Mouse (Mus musculus) heart, embryonic 12.5 days (tissue): ENCODE data around the gene Ptx3. TPM values are rescaled to one million over a fixed set of nuclear protein-coding genes. Genes with fewer than 3 reads are reported as not detected.

ENCODE experiments used
- ATAC-seq: fragments of 200-750 bp; cut with Nextera tagmentation; 2 replicates; pipeline ENCODE4 v1.8.0; 2017; ENCODE audit warnings: moderate TSS enrichment, moderate library complexity; ENCODE audit not compliant: insufficient number of reproducible peaks, low FRiP score
- H3K27ac ChIP-seq: fragments of 300-500 bp; sonication (generic); 2 replicates; pipeline ENCODE4 v1.5.1; 2016; ENCODE audit warnings: mild to moderate bottlenecking, moderate library complexity; ENCODE audit not compliant: poor library complexity, severe bottlenecking
- H3K27me3 ChIP-seq: fragments of 300-500 bp; sonication (generic); replicated peaks from 2 replicates; pipeline ENCODE4 v1.6.1; 2016; ENCODE audit warnings: mild to moderate bottlenecking, moderate library complexity
- H3K36me3 ChIP-seq: fragments of 300-500 bp; sonication (generic); 2 replicates; pipeline ENCODE4 v1.6.1; 2016; ENCODE audit warnings: mild to moderate bottlenecking, moderate library complexity
- H3K4me1 ChIP-seq: fragments of 300-500 bp; sonication (generic); replicated peaks from 2 replicates; pipeline ENCODE4 v1.6.1; 2016; ENCODE audit warnings: mild to moderate bottlenecking
- H3K4me2 ChIP-seq: fragments of 300-500 bp; sonication (generic); 2 replicates; pipeline ENCODE4 v1.6.1; 2016; ENCODE audit warnings: mild to moderate bottlenecking, moderate library complexity
- H3K4me3 ChIP-seq: fragments of 300-500 bp; sonication (generic); 2 replicates; pipeline ENCODE4 v1.5.1; 2016; ENCODE audit warnings: mild to moderate bottlenecking
- H3K9ac ChIP-seq: fragments of 300-500 bp; sonication (generic); 2 replicates; pipeline ENCODE4 v1.6.1; 2016; ENCODE audit warnings: mild to moderate bottlenecking, moderate library complexity
- H3K9me3 ChIP-seq: fragments of 300-500 bp; sonication (generic); replicated peaks from 2 replicates; pipeline ENCODE4 v1.6.1; 2016; ENCODE audit warnings: mild to moderate bottlenecking, moderate library complexity
- WGBS: fragments of 180-500 bp; shearing (Covaris S2); methylation state at CpG from one replicate; pipeline ENCODE4 v1.1.7; 2016; 5-methylcytosine and 5-hydroxymethylcytosine counted together
- polyA plus RNA-seq: library from polyadenylated mRNA; unstranded; fragments of >200 nt; fragmentation: Nextera tagmentation; extraction: Ambion mirVana; gene quantifications from 2 replicates; pipeline ENCODE4 v1.2.1, GENCODE M21; 2016

Ptx3 gene
- 8.1 and 8.6 TPM in 2 replicates for polyA plus RNA-seq

DNA sequence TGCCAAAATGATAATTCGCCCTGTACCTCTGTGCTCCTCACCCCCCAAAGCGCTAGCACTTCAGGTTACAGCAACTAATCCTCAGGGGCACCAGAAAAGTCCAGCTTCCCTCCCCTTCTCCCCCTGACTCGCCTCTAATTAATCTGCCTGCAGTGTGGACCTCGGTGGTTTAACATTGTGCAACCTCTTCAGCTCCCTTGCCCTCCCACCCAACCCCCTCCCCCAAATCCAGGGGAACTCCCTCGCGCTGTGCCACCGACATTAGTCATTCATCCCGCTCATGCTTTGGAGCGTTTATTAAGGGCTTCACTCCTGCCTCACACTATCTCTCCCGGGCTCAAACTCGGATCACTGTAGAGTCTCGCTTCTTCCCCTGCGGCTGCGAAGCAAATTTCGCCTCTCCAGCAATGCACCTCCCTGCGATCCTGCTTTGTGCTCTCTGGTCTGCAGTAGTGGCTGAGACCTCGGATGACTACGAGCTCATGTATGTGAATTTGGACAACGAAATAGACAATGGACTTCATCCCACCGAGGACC is at the start of gene Ptx3:
Gene Ptx3, plus strand, starts transcription at position 256 of the 537 bp plus-strand sequence.
- Histone ChIP-seq H3K9ac (peak within 1 kb of the TSS; percentile 81), H3K27me3 (no peaks in the 10 kb centered on the region), H3K27ac (peak within 1 kb of the TSS; percentile 74), H3K36me3 (no peaks in the 10 kb centered on the region), H3K9me3 (no peaks in the 10 kb centered on the region), H3K4me2 (peak within 1 kb of the TSS; percentile 86), H3K4me3 (peak within 1 kb of the TSS; percentile 62), H3K4me1 (0 out of 2 replicates have a peak, but pooled peaks cover 5% of the 10 kb centered on the region)
- WGBS: 4% methylated on average over 20 of the region's 20 CpGs
- no peak for ATAC-seq

DNA sequence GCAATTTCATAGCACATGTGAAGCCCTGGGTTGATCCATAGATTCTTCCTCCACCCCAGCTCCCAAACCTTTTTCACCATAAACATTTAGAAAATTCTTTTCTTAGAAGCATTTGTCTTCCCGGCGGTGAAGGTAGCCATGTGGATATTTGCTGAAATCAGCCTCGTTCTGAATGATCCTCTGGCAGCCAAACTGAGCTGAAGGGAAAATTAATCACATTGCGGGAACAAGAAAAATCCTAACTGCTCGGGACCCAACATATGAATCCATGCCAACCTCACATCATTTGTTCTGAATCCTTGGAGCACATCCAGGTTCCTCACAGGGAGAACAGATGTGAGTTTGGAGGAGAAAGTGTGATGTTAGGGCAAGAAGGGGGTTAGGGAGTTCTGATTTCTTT is 46.8 kb upstream of the Ptx3 start:
- Histone ChIP-seq H3K9me3 (no peaks in the 10 kb centered on the region), H3K4me1 (no peaks in the 10 kb centered on the region), H3K27ac (no peak overlapping the region), H3K4me2 (no peak overlapping the region), H3K36me3 (no peaks in the 10 kb centered on the region), H3K9ac (no peak overlapping the region), H3K4me3 (no peak overlapping the region), H3K27me3 (no peaks in the 10 kb centered on the region)
- ATAC-seq: no peak
- WGBS: 69% methylated on average over 5 of the region's 5 CpGs

DNA sequence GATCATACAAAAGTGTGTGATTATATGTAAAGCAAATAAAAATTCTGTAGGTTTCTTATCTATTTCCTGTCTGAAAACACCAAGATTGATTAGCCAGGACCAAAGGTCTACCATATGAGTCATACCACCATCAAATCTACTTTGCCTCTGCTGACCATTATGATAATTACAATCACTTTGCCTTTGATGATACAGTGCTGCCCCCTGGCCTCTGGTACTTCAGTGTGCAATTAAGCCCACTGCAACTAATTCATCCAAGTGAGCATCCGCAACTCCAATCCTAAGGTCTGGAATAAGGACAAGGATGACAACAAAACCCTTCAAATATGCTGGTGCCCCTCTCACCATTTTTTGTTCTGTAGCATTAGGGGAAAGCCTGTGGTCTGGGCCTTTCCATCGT is 40.1 kb upstream of the Ptx3 start:
- H3K27ac ChIP-seq: no peak overlapping the region
- 70% methylated on average over 2 of the region's 2 CpGs for WGBS
- H3K4me2 ChIP-seq: no peak overlapping the region
- ATAC-seq: no peak
- H3K4me1 ChIP-seq: no peaks in the 10 kb centered on the region
- no peak overlapping the region for H3K4me3 ChIP-seq
- H3K9me3 ChIP-seq: no peaks in the 10 kb centered on the region
- no peak overlapping the region for H3K9ac ChIP-seq
- no peaks in the 10 kb centered on the region for H3K27me3 ChIP-seq
- H3K36me3 ChIP-seq: no peaks in the 10 kb centered on the region

DNA sequence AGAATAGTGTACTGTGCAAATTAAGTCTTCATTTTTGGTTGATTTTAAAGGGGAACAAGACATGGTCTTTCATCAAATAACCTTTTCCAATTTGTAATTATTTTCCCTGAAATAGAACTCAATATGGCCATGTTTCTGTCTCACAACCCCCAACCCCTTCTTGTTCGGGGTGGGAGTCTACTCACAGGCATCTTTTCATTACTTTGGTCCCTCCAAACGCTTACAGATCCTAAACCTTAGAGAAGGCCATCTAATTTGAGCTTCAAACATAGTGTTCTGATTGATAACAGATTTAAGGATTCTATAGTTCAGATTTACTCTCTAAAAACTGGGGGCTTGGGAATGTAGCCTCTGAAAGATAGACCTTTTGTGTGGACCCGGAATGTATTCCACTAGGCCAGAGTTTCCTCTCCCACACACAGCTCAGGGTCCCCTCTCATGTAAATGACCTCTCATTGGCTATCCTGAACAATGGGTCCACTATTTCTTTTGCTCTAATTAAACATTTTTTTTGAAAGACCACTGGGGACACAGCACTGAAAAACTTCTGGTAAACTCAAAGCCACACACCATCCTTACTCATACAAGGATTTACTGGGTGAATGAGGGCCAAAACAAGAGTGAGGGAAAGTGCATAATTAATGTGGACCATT is 25.7 kb upstream of the Ptx3 start:
- Histone ChIP-seq H3K36me3 (no peaks in the 10 kb centered on the region), H3K27ac (no peak overlapping the region), H3K4me2 (no peak overlapping the region), H3K4me1 (no peaks in the 10 kb centered on the region), H3K4me3 (no peak overlapping the region), H3K9me3 (no peaks in the 10 kb centered on the region), H3K27me3 (no peaks in the 10 kb centered on the region), H3K9ac (no peak overlapping the region)
- 84% methylated on average over 3 of the region's 3 CpGs for WGBS
- no peak for ATAC-seq

DNA sequence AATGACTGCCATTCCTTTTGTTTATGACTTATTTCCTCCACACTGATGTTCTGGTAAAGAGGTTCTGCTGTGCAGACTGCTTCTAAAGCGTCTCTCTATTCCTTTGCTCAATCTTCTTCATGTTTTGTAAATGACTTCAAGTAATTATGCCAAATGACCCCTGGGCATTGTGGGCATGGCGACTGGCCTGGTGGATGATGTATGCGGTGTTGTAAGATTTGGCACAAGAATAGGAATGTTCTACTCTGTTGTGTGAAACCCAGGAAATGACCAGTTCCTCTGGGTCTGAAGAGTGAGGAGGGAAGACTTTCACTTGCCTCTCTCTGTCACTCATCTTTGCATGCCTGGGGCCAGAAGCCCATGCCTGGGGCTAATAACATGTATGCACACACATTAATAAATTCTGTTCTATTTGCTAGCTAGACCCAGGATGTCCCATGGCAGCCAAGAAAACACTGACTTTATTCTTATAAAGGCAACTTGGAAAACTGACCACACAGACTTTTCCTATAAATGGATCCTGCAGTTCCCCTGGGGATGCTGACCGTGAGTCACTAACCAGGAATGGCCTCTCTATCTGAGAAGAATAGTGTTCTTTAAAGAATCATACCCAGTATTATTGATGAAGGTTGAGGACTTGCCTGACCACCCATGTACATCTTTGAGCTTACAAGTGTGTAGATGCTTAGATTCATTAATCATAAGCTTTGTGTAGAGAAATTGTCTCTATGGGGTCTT is 10.7 kb upstream of the Ptx3 start:
- Histone ChIP-seq H3K4me1 (no peaks in the 10 kb centered on the region), H3K4me2 (no peak overlapping the region), H3K9ac (no peak overlapping the region), H3K36me3 (no peaks in the 10 kb centered on the region), H3K4me3 (no peak overlapping the region), H3K27me3 (no peaks in the 10 kb centered on the region), H3K9me3 (no peaks in the 10 kb centered on the region), H3K27ac (no peak overlapping the region)
- WGBS: 76% methylated on average over 4 of the region's 4 CpGs
- no peak for ATAC-seq

DNA sequence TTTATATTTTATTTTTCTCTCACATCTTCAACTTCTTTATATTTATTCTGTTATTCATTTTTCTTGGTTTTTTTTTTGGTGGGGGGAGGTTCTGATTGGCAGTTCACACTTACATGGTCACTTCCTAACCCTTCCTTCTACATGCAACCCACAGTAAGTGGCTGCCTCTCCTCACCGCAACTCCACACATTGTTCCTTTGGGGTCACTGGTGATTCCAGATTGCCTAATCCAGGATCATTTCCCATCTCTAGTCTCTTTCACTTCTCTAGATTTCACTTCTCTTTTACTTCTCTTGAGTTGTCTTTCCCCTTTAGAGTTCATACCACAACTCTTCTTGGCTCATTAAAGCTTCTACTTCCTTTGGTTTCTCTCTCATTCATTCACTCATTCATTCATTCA is 6.2 kb upstream of the Ptx3 start:
- Histone ChIP-seq H3K9me3 (no peaks in the 10 kb centered on the region), H3K27me3 (no peaks in the 10 kb centered on the region), H3K36me3 (no peaks in the 10 kb centered on the region), H3K9ac (no peak overlapping the region), H3K27ac (no peak overlapping the region), H3K4me2 (no peak overlapping the region), H3K4me1 (no peaks in the 10 kb centered on the region), H3K4me3 (no peak overlapping the region)
- WGBS: 89% methylated on average over 1 of the region's 1 CpGs
- no peak for ATAC-seq

DNA sequence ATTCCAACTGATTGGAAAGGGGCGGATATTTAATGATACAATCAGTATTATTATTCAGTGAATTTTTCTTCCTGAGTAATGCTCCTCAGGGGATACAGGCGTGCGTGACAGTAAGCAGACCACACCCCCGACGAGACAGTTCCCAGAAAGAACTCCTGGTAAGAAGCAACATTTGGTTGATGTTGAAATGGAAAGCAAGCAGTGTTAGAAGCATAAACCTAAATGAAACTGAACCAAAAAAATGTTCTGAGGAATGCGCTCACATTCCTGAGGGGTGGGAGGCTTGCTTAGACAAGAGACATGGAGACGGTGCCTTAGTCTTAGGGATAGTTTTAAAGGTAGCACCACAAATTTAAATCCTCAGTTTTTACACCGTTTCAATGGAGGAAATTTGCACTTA is 4.0 kb upstream of the Ptx3 start:
- ATAC-seq: no peak
- no peaks in the 10 kb centered on the region for H3K36me3 ChIP-seq
- no peaks in the 10 kb centered on the region for H3K9me3 ChIP-seq
- 0 out of 2 replicates have a peak, but pooled peaks cover 5% of the 10 kb centered on the region for H3K4me1 ChIP-seq
- H3K4me2 ChIP-seq: no peak overlapping the region
- no peak overlapping the region for H3K4me3 ChIP-seq
- no peak overlapping the region for H3K9ac ChIP-seq
- H3K27me3 ChIP-seq: no peaks in the 10 kb centered on the region
- 47% methylated on average over 8 of the region's 8 CpGs for WGBS
- H3K27ac ChIP-seq: no peak overlapping the region

DNA sequence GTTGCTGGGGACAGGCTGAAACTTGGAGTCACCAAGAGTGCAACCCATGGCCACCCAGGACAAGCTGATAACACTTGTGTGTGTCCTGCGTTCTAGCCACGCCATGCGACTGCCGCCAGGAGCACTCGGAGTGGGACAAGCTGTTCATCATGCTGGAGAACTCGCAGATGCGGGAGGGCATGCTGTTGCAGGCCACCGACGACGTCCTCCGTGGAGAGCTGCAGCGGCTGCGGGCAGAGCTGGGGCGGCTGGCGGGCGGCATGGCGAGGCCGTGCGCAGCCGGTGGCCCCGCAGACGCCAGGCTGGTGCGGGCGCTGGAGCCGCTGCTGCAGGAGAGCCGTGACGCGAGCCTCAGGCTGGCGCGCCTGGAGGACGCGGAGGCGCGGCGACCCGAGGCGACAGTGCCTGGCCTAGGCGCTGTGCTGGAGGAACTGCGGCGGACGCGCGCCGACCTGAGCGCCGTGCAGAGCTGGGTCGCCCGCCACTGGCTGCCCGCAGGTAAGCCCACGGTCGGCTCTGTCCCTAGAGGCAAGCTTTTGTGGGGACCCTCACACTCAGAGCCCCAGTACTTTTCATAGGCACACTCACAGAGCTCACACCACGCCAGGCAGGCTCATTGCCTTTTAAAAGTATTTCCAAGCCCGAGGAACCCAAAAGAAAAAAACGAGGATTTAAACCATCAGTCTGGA is 988 bp downstream of the Ptx3 start:
- Histone ChIP-seq H3K4me2 (peak overlapping the region; percentile 86), H3K36me3 (no peaks in the 10 kb centered on the region), H3K9me3 (no peaks in the 10 kb centered on the region), H3K27ac (peak overlapping the region; percentile 74), H3K9ac (peak overlapping the region; percentile 81), H3K4me1 (0 out of 2 replicates have a peak, but pooled peaks cover 5% of the 10 kb centered on the region), H3K4me3 (peak overlapping the region; percentile 62), H3K27me3 (no peaks in the 10 kb centered on the region)
- ATAC-seq: peak; percentile 80
- under 1% methylated on average over 54 of the region's 54 CpGs for WGBS

DNA sequence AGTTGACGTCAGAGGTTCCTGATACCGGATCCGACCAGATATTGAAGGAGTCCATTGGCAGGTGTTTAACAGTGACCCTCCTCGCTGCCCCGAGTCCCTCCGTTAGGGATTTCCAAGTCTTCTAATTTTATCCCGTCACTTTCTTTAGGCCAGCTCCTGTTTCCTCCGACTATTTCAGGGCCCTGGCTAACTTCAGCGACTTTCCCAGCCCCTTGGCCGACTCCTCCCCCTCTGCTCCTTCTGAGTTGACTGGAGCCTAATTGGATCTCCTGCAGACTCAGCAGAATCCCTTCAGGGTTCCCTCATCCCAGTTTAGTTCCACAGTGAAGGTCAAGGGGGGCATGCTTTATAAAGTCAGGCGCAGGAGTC is 1.5 kb downstream of the Ptx3 start:
- no peaks in the 10 kb centered on the region for H3K9me3 ChIP-seq
- H3K4me3 ChIP-seq: peak overlapping the region; percentile 62
- H3K27me3 ChIP-seq: no peaks in the 10 kb centered on the region
- peak overlapping the region; percentile 86 for H3K4me2 ChIP-seq
- peak; percentile 49 for ATAC-seq
- peak overlapping the region; percentile 81 for H3K9ac ChIP-seq
- 0 out of 2 replicates have a peak, but pooled peaks cover 5% of the 10 kb centered on the region for H3K4me1 ChIP-seq
- 2% methylated on average over 11 of the region's 11 CpGs for WGBS
- H3K36me3 ChIP-seq: no peaks in the 10 kb centered on the region
- H3K27ac ChIP-seq: peak overlapping the region; percentile 74

DNA sequence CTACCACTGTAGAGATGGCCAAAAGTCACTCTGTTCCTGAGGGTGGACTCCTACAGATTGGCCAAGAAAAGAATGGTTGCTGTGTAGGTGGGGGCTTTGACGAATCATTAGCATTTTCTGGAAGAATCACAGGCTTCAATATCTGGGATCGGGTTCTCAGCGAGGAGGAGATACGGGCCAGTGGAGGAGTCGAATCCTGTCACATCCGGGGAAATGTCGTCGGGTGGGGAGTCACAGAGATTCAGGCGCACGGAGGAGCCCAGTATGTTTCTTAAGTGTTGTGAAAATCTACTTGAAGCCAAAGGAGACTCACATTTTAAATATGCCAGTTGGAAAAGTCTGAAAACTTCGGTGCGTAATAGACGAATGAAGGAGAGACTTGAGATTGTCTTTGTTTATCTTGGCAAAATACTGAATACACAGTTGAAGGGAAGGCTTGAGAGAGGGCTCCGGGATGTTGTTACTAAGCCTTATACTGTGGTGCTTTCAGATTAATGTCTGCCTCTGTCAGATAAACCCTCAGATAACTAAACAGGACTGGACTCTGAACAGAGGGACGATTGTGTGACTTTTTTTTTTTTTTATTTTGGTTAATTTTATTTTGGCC is 5.3 kb downstream of the Ptx3 start:
- ATAC-seq: no peak

More for the DNA sequence above, 5.3 kb downstream of the Ptx3 start:
- Histone ChIP-seq H3K4me3 (no peak overlapping the region), H3K27ac (peak overlapping the region; percentile 44), H3K36me3 (no peaks in the 10 kb centered on the region), H3K9me3 (no peaks in the 10 kb centered on the region), H3K4me1 (no peaks in the 10 kb centered on the region), H3K27me3 (no peaks in the 10 kb centered on the region), H3K9ac (no peak overlapping the region), H3K4me2 (no peak overlapping the region)
- 58% methylated on average over 15 of the region's 15 CpGs for WGBS
